Mouse (Mus musculus): ENCODE results near the gene Add2.

GRCm38 (mm10) chr6:86048509-86048908 lies 20.0 kb downstream of the Add2 start:
- no peak for TF ChIP-seq POLR2A (IDR thresholded peaks at IDR 0.05; ENCODE audit: low read depth, low read length)
- no peak for TF ChIP-seq CTCF (IDR thresholded peaks at IDR 0.05; ENCODE audit: extremely low read depth, insufficient read depth, insufficient read length, insufficient replicate concordance)
